Mouse (Mus musculus) thymus, adult 2 months (tissue): ENCODE measurements around the gene Olfr285.

Experiments
- CTCF ChIP-seq: fragments of 200-500 bp; IDR thresholded peaks from 2 replicates; pipeline ENCODE4 v1.5.1; 2012; ENCODE audit warnings: mild to moderate bottlenecking, control low read depth, low read length, moderate library complexity, borderline replicate concordance; ENCODE audit not compliant: control insufficient read depth, poor library complexity, insufficient read depth; ENCODE audit errors: extremely low read depth
- POLR2A ChIP-seq: fragments of 200-500 bp; IDR thresholded peaks from 2 replicates; pipeline ENCODE4 v1.6.1; 2012; ENCODE audit warnings: mild to moderate bottlenecking, low read length, control low read depth, moderate library complexity; ENCODE audit not compliant: control insufficient read depth, poor library complexity, insufficient read depth; ENCODE audit errors: extremely low read depth

DNA sequence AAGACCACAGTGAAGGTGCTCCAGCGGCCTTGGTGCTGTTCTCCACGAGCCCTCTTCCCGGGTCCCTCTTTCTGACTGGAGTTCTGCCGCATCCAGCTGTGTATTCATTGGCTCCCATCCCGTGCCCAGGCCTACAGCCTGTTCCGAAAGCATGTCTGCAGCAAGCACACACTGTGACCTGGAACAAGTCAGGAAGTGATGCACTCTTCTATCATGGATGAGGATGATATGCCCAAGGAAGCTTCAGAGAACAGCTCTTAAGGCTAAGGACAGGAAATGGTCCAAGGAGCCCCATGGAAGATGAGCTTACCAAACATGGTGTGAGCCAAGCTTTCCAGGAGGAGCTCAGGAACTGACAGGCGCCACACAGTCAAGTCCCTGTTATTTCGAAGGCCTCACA is 23.5 kb downstream of the Olfr285 start:
- TF ChIP-seq CTCF: no peak
- TF ChIP-seq POLR2A: no peak
